ENCODE assay signal across 8 mouse cellular contexts in genomic region chr16:92158021-92158455, GRCm38 (mm10).
DNase-seq lines count a peak whose midpoint lies in the region; ATAC-seq and TF ChIP-seq lines count a peak whose summit lies in the region.

No protein-coding gene starts in this region.

- DNase-seq in adrenal gland, adult (ENCODE audit: inconsistent age in 2 of 2, low spot score in 1 of 2), result peak; percentile 54 to 83
- DNase-seq in adrenal gland, postnatal 4 days (ENCODE audit: low spot score in 2 of 2), result no peak
- peak; percentile 67 for DNase-seq in embryonic facial prominence, embryonic 11.5 days (ENCODE audit: low spot score)
- peak; percentile 69 for DNase-seq in kidney, postnatal 10 days
- peak; percentile 25 for DNase-seq in liver
- DNase-seq in thymus, postnatal 10 days (ENCODE audit: low spot score in 2 of 2), result no peak

- H3K4me3 ChIP-seq in embryonic facial prominence, embryonic 11.5 days (ENCODE audit: low read depth, low read length), result peak overlapping the region; percentile 39
- peak overlapping the region; percentile 53 for H3K4me3 ChIP-seq in heart, embryonic 14.5 days (ENCODE audit: control insufficient read depth in 1 of 2, insufficient read depth in 1 of 2, low read depth in 1 of 2, low read length in 2 of 2)
- no peak overlapping the region for H3K4me3 ChIP-seq in myocyte

- H3K9me3 ChIP-seq in embryonic facial prominence, embryonic 11.5 days (replicated peaks; ENCODE audit: control insufficient read depth, low read length), result no peaks in the 10 kb centered on the region
- H3K9me3 ChIP-seq in heart, embryonic 14.5 days (ENCODE audit: control insufficient read depth, low read length), result no peaks in the 10 kb centered on the region

- H3K27ac ChIP-seq in embryonic facial prominence, embryonic 11.5 days (replicated peaks; ENCODE audit: low read depth, low read length), result peak overlapping the region; percentile 49; the same call in 1 of the 2 replicates
- H3K27ac ChIP-seq in heart, embryonic 14.5 days (replicated peaks in 1 of 2; ENCODE audit: control insufficient read depth in 1 of 2, insufficient read depth in 1 of 2, low read depth in 2 of 2, low read length in 2 of 2), result 0 out of 4 replicates have a peak overlapping the region, but pooled peaks of 1 of the 2 experiments have one; percentile 30

- 6% methylated on average over 14 of the region's 14 CpGs for WGBS in embryonic facial prominence, embryonic 11.5 days
- WGBS in heart, embryonic 14.5 days, result 3% methylated on average over 14 of the region's 14 CpGs

- peak overlapping the region; percentile 54 for H3K9ac ChIP-seq in embryonic facial prominence, embryonic 11.5 days (replicated peaks; ENCODE audit: low read length)
- peak overlapping the region; percentile 61 for H3K9ac ChIP-seq in heart, embryonic 14.5 days (ENCODE audit: low read length)

- peak overlapping the region; percentile 70 for H3K4me2 ChIP-seq in embryonic facial prominence, embryonic 11.5 days (ENCODE audit: low read depth, low read length)
- H3K4me2 ChIP-seq in heart, embryonic 14.5 days (ENCODE audit: low read length), result peak overlapping the region; percentile 95
- H3K4me2 ChIP-seq in myocyte (ENCODE audit: low read depth), result peak overlapping the region; percentile 22

- peak; percentile 44 for ATAC-seq in embryonic facial prominence, embryonic 11.5 days (replicated peaks; ENCODE audit: insufficient number of reproducible peaks, low FRiP score, low TSS enrichment, low read depth)
- no peak for ATAC-seq in heart, embryonic 14.5 days (ENCODE audit: insufficient number of reproducible peaks, insufficient read depth, low FRiP score, low read depth)

- no peaks in the 10 kb centered on the region for H3K4me1 ChIP-seq in embryonic facial prominence, embryonic 11.5 days (ENCODE audit: control insufficient read depth, insufficient read depth, low read length)
- peaks cover 6% of the 10 kb centered on the region in 2 experiments; a peak in 3 of 4 replicates for H3K4me1 ChIP-seq in heart, embryonic 14.5 days (ENCODE audit: control insufficient read depth in 2 of 2, insufficient read depth in 2 of 2, low read length in 2 of 2)

- H3K79me2 ChIP-seq in myocyte (ENCODE audit: control insufficient read depth, insufficient read depth), result no peaks in the 10 kb centered on the region

- TF ChIP-seq POLR2A in myocyte (IDR thresholded peaks at IDR 0.05; ENCODE audit: insufficient read length, low read depth), result no peak

- H3ac ChIP-seq in myocyte (ENCODE audit: control insufficient read depth, insufficient read length), result no peak overlapping the region

- no peaks in the 10 kb centered on the region for H3K36me3 ChIP-seq in embryonic facial prominence, embryonic 11.5 days (replicated peaks; ENCODE audit: control insufficient read depth, insufficient read depth, low read depth, low read length)
- H3K36me3 ChIP-seq in heart, embryonic 14.5 days (ENCODE audit: control insufficient read depth, insufficient read depth, low read length), result no peaks in the 10 kb centered on the region
- no peaks in the 10 kb centered on the region for H3K36me3 ChIP-seq in myocyte (ENCODE audit: control insufficient read depth, insufficient read depth)

- H3K27me3 ChIP-seq in embryonic facial prominence, embryonic 11.5 days (ENCODE audit: control insufficient read depth, insufficient read depth, low read length), result no peaks in the 10 kb centered on the region
- H3K27me3 ChIP-seq in heart, embryonic 14.5 days (ENCODE audit: control insufficient read depth, insufficient read depth, low read length), result no peaks in the 10 kb centered on the region
- H3K27me3 ChIP-seq in myocyte (ENCODE audit: control insufficient read depth, insufficient read depth, insufficient read length), result no peaks in the 10 kb centered on the region

TF ChIP-seq in myocyte, 11 proteins besides CTCF, POLR2A, EP300 and RAD21:
- TF ChIP-seq MYOD1 (IDR thresholded peaks at IDR 0.05; ENCODE audit: control insufficient read depth in 1 of 3, insufficient read length in 2 of 3, low read depth in 2 of 3), result no peak
- TF ChIP-seq SRF (IDR thresholded peaks at IDR 0.05; ENCODE audit: control insufficient read depth, insufficient read length, low read depth), result no peak
- no peak for TF ChIP-seq MYOG (IDR thresholded peaks at IDR 0.05; ENCODE audit: control insufficient read depth in 1 of 3, insufficient read depth in 1 of 3, insufficient read length in 2 of 3, low read depth in 2 of 3)
- no peak for TF ChIP-seq CEBPB (IDR thresholded peaks at IDR 0.05; ENCODE audit: insufficient read depth, poor library complexity, severe bottlenecking)
- no peak for TF ChIP-seq TCF12 (IDR thresholded peaks at IDR 0.05; ENCODE audit: insufficient read depth, poor library complexity, severe bottlenecking)
- no peak for TF ChIP-seq MAX (IDR thresholded peaks at IDR 0.05; ENCODE audit: low read depth)
TF ChIP-seq in myocyte: peak in this region for 0.

Comparison
In these comparisons a context has a peak if more than half of its experiments do, and no peak if none do; other contexts are left out.
1. DNase-seq: peak in adrenal gland, adult (2 of 2), embryonic facial prominence, embryonic 11.5 days (single experiment), kidney, postnatal 10 days (single experiment) and liver (single experiment); none in adrenal gland, postnatal 4 days (0 of 2) and thymus, postnatal 10 days (0 of 2).
2. H3K4me2 ChIP-seq: peak in every context shown above with its lines; median percentile 95 in heart, embryonic 14.5 days; 70 in embryonic facial prominence, embryonic 11.5 days; 22 in myocyte.